Mouse (Mus musculus): ENCODE data around the gene Cptp.

Cptp gene

DNA sequence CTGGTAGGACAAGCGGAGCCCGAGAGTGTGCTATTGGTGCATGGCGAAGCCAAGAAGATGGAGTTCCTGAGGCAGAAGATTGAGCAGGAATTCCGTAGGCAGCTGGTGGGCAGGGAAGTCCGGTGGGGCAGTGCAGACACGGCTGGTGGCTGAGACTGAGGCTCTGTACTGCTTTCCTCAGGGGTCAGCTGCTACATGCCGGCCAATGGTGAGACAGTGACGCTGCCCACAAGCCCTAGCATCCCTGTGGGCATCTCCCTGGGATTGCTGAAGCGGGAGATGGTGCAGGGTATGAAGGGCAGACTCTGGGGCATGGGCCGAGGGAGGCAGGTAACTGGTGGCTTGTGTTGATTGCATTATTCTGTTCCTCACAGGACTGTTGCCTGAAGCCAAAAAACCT lies 18.4 kb upstream of the Cptp start:
- DNase-seq (ENCODE audit: low spot score): no peak

DNA sequence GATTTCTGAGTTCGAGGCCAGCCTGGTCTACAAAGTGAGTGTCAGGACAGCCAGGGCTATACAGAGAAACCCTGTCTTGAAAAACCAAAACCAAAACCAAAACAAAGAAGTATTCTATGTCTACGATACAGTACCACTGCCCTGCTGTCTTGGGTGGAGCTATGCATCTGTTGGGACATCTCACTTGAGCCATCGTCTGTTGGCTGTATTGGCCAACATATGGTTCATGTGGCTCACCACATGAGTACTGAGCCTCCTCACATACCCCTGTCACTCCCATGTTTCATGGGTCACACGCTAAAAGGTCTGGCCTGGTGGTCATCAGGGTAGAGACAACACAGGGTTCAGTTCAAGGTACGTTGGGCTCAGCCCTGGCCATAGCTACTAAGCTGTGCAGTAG lies 17.1 kb upstream of the Cptp start:
- no peak for DNase-seq (ENCODE audit: low spot score)

DNA sequence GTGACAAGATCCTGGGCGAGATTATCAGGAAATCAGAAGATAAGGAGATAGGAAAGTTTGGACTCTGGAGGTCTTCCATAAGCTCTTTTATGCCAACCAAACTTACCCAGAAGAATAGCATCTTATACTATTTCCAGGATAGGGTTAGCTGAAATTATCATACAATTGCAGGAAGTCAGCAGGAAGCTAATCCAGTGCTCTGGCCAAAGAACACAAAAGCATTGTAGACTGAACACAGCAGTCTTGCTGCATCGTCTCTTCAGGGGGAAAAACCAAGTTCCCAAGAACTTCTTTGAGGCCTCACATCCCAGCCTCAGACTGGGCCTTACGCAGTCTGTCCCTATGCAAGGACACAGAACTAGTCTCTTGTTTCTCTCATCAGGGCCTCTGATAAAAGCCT lies 14.3 kb upstream of the Cptp start:
- DNase-seq (ENCODE audit: low spot score): no peak

DNA sequence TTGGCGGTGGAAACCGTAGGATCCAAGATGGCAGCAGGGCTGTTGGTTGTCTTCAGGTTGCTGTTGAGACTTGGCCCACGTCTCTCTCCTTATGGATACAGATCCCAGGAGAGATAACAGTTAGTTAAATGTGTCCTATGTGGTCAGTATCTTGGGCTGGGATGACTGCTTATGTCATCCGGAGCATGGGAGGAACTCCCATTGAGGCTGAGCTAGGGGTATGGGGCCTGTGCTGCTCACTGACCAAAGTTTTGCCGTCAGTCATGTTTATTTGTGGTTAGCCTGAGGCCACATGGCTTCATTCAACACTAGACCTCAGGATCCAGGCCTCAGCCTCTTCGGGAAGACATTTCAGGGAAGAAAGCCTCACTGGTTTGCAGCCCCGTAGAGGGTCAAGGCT lies 2.2 kb upstream of the Cptp start:
- no peak for DNase-seq (ENCODE audit: low spot score)

DNA sequence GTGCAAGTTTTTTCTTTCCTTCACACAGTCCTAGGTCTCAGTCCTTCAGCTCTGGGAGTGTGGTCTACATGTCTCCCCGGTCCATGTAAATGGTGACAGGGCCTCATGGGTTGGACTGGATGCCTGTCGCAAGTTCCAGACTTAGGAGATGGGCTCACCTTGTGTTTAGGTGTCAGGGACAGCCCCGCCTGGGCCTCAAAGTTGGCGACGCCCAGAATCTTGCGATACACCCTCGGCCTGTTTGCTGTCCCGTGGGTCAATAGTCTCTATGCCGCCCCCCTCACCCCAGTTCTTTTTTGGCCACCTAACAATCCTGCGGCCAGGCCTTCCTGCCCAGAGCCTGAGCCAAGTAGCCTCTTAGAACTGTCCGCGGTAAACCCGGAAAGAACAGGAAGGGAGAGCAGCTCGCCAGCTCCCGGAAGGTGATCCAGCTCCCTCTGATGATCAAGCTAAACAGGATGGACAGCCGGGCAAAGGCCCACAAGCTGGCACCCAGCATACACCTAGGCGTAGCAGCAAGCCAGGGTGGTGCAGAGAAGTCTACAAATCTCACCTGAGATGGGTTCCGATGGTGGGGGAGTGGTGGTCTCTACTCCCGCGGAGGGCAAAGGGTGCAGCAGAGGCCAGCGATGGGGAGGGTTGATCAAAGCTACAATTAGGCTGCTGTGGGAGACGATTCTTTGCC lies 484 bp downstream of the Cptp start:
- no peak for DNase-seq (ENCODE audit: low spot score)

DNA sequence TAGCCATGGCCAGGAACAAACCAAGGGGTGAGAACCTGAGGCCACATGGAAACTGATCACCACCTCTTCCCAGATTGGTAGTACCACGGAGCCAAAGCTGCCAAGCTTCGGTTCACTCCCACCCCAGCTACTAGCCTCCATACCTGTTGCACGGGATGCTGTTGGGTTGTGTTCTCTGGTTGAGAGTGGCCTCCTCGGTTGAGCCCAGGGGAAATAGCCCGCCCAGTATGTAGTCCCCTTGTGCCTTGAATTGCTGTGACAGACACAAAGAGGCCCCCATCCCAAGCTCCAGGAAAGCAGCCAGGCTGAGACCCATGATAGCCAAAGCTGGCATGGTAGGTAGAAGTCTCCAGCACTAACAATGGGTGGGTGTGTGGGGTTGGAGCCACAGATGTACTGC lies 6.2 kb downstream of the Cptp start, which contains the start of gene Tas1r3:
Gene Tas1r3 (minus strand): TSS at position 362 of the 400 bp plus-strand sequence.
- DNase-seq (ENCODE audit: low spot score): peak; percentile 3

DNA sequence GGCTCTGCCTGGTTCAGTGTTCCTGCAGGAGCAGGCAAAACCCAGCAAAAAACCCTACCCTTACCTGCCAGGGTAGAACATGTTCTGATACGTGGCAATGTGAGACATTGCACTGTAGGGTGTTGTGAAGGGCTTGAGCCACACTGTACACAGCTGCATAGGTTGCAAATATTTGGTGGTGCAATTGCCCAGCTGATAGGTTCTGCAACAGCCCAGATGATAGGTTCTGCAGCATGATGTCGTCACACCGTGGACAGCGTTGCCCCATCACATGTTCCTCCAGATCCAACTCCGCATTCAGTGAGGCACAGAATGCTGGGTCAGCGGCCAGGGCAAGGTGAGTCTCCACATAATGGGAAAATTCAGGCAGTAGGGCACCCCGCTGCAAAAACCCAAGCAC lies 7.5 kb downstream of the Cptp start:
- no peak for DNase-seq (ENCODE audit: low spot score)

DNA sequence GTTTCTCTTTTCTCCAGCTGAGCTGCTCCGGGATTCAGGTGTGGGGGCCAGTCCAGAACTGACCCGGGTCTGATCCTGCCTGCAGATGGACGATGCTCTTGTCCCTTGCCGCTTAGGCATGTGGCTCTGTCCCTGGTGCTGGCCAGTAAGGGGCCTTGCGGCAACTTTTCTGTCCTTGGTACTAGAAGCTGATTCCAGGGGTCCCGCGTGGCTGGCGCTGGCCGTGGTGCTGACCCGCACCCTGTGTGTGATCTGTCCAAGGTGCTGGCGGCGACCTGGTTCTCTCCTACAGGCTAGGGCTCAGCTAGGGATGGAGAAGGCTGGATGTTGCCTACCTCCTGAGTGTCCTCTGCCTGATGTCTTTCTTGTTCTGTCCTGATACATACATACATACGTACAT lies 9.9 kb downstream of the Cptp start:
- peak; percentile 81 for DNase-seq (ENCODE audit: low spot score)

DNA sequence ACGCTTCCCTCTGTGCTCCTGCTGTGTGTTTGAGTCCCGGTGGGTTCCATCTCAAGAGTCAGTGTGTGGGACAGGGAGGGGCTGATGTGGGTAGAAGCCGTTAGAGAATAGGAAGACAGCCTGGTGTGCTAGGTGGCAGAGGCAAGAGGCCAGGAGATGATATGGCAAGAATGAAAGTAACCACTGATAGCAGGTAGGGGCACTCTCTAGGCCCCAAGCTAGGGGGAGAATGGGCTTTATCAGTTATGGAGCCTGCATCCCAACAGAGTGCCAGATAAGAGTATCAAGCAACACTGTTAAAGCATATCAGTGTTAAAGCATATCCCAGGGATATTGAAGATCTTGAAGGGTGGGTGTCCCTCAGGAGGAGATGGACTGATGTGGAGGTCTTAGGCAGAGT lies 12.4 kb downstream of the Cptp start:
- DNase-seq (ENCODE audit: low spot score): no peak

DNA sequence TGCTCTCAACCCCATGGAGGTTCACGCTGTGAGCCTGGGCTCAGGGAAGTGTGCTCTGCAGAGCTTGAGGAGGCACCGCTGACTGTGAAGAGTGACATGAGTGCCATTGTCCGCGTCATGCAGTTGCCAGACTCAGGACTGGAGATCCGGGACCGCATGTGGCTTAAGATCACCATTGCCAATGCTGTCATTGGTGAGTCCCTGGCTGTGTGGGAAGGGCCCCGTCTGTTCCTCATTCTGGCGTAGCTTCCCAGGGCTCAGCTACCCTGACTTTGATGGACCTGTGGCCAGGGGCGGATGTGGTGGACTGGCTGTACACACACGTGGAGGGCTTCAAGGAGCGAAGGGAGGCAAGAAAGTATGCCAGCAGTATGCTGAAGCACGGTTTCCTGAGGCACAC lies 13.2 kb downstream of the Cptp start:
- DNase-seq (ENCODE audit: low spot score): no peak

DNA sequence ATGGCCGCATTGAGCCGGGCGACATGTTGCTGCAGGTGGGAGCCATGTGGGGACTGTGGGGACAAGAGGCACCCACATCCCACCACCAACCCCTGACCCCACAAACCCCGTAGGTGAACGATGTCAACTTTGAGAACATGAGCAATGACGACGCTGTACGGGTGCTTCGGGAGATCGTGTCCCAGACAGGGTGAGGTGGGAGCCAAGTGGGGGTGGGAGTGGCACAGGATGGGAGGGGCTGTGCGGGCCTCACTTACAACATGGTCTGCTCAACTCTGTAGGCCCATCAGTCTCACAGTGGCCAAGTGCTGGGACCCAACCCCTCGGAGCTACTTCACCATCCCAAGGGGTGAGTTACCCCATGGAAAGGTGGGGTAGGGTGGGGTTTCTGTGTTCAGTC lies 14.2 kb downstream of the Cptp start:
- DNase-seq (ENCODE audit: low spot score): no peak

DNA sequence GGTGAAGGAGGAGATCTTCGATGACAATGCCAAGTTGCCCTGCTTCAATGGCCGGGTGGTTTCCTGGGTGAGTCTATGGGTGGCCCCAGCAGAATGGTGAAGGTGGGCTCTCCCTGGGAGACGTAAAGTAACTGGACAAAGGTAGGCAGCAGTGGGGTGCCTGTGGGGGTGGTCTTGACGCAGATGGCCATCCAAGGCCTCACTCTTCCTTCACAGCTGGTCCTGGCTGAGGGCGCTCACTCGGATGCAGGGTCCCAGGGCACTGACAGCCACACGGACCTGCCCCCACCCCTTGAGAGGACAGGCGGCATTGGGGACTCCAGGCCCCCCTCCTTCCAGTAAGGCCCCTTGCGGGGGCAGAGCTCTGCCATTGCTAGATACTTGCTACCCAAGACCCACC lies 15.8 kb downstream of the Cptp start:
- no peak for DNase-seq (ENCODE audit: low spot score)

DNA sequence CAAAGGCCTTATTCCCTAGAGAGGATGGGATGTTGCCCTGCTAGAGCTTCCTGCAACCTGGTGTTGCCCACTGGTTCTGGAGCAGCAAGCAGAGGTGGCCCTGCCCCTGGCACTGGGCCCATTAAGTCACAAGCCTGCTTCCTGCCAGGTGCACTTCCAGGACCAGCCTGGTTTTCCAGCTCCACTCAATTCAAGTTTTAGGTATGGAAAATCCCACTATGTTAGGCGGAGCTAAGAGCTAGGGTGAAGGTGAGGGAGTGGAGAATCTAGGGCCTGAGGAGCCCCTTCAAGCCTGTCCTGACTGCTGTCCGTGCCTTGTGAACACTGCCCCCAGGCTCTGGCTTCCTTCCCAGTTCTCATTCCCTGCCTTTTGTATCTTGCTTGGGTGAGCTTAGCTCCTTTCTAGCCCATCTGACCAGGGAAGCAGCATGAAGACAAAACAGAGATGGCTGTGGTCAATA lies 17.3 kb downstream of the Cptp start:
- DNase-seq (ENCODE audit: low spot score): no peak

DNA sequence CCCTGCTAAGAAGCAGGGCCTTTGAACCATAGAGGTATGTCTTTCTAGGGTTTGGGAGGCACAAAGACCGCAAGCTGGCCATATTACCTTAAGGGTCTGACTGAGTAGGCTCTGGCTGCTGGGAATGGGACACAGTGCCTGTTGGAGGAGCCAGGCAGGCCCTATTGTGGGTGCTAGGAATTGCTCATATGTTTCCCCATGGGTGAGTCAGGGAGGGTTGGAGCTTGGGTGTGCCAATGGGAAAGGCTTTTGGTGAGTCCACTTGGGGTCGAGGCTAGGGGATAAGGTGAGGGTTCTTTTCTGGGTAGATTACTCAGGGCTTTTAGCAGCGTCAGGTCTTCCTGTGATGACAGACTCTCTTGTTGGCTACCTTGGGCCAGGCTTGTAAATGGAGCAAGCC lies 17.9 kb downstream of the Cptp start:
- DNase-seq (ENCODE audit: low spot score): no peak

DNA sequence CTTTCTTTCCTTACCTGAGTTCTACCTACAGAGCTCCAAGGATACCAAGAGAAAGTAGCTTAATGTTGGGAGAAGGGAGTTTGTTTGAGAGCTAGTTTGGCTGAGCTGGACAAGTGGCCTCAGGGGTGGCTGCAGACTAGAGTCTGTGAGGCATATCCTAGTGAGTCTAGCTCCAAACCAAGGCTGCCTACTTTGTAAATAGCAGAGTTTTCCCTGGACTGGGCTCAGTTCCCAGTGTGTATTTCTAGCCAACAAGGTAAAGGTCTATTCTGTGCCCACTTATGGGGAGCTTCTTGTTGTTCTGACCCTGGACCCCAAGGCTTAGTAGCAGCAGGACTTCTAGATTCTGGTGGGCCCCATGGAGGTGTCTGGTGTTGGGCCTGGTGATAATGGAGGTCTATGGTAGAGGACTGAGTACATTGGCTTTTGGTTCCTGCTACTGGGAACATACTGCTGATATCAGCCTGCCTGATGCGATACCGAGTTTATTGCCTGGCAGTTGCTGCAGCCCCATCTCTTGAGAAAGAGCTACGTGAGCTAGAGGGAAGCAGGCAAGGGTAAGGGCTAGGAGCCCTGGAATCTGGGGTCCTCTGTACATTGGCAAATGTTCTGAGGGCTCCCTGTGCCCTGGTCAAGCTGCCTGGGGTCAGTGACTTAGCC lies 19.3 kb downstream of the Cptp start:
- no peak for DNase-seq (ENCODE audit: low spot score)

DNA sequence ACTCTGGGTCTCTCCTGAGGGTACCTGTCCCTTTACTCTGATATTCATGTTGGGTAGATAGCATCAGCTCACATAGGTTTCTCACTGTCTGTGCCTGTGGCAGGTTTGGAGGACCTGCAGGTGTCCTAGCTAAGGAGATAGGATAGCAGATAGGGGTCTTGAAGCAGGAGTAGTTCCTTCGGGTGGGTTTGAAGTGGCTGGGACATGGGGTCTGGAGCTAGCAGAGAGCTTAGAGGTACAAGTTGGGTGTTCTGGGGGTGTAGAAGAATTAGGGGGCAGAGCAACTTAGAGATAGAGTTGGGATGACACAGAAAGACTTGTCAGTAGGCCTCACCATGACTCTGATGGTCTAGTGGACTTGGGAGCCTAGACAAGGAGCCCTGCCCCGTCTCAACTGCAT lies 19.8 kb downstream of the Cptp start:
- DNase-seq (ENCODE audit: low spot score): no peak

DNA sequence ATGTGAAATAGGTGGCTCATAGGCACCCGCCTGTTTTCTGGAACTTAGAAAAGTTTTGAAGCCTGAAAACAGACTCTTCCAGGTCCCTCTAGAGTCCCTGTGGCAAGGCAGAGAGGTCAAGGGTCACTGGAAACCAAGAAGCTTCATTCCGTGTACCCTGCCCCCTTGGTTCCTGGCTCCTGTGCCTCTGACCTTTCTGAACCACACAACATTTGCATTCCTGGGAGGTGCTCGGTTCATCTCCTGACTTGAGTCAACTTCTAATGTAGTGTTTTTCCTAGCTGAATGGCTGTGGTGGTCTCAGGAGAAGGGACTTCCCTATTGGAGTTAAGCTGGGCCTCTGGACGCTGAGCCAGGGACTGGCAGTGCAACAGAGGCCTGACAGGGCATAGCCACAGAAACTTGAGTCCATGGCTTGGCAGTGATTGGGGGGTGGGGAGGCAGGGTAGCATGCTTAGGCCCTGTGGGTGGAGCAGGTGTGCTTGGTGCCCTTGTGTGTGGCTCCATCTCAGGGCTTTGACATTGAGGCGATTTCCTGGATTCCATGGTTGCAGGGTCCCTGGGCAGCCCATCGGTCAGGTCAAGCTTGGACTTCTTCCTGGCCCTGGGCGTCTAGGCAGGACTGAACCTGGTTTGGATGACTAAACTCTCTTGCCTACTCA lies 20.7 kb downstream of the Cptp start:
- DNase-seq (ENCODE audit: low spot score): no peak

DNA sequence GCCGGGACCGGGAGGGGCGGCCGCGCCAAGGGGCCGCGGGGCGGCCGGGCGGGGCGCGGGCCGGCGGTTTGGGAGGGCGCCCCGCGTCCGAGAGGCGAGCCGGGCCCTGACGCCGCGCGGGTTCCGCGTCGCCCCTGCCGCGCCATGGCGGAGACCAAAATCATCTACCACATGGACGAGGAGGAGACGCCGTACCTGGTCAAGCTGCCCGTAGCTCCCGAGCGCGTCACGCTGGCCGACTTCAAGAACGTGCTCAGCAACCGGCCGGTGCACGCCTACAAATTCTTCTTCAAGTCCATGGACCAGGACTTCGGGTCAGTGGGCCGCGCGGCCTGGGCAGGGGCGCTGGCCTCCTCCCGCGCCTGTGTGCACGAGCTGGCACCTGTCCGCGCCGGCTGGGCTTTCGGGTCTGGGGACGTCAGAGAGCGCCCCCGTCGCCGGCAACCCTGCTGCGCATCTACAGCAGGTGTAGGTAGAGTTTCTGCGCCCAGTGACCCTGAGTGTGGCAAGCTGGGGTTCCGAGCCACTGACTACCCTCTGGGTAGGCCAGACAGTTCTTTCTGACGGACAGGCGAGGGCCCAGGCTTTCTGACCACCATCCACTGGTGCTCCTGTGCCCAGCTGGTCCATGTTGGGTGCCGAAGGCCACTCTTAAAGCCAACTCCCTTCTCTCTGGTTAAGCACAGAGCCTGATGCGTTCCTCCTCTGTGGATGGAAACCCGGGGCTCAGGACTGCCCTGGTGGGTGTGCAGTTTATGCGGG lies 21.5 kb downstream of the Cptp start:
- no peak for DNase-seq (ENCODE audit: low spot score)

DNA sequence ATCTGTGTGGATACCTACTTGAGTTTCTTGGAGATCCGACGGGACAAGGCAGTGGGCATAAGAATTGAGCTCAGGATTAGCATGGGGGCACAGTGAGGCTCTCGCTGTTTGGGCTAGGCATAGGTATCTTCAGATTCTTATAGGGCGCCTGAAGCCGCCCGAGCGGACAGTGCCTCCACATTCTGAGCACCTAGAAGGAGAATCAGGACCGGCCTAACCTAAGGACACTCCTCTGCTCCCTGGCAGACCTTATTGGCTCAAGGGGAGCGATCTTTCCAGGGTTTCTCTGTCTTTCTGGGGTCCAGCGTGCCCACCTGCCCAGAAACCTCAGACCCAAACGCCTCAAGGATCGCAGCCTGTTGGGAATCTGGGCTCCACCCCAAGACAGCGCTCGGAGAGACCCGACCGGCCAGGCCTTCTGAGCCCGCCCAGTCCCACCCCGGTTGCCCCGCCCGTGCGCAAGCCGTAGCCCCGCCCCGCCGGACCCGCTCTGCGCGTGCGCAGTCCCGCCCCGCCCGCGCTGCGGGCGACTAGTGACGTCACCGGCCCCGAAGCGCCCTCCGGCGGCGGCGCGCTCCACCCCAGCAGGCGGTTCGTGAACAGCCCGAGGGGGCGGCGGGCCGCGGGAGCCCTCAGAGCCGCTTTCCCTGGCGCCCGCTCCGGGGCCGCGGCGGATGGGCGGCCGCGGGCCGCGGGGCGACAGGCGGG lies 22.2 kb downstream of the Cptp start, which contains the start of gene Dvl1:
Gene Dvl1 (plus strand): TSS at position 532 of the 708 bp plus-strand sequence.
- peak; percentile 98 for DNase-seq (ENCODE audit: low spot score)

DNA sequence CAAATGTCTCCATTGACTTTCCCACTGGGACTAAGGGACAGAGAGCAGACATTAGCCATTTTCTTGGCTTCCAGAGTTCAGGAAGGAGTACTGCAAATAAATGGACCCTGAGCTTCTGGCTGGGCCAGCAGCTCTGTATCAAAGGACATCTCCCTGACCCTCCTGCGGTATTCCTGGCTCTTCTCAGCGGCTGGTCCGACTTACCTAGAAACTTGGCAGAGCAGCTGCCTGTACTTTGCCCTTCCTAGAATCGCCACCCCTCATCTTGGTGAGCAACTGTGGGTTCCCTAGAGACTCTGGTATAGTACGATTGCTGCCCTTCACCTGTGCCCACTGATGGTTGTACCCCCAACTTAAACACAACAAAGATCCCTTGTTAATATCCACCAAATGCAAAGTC lies 26.0 kb downstream of the Cptp start:
- no peak for DNase-seq (ENCODE audit: low spot score)

DNA sequence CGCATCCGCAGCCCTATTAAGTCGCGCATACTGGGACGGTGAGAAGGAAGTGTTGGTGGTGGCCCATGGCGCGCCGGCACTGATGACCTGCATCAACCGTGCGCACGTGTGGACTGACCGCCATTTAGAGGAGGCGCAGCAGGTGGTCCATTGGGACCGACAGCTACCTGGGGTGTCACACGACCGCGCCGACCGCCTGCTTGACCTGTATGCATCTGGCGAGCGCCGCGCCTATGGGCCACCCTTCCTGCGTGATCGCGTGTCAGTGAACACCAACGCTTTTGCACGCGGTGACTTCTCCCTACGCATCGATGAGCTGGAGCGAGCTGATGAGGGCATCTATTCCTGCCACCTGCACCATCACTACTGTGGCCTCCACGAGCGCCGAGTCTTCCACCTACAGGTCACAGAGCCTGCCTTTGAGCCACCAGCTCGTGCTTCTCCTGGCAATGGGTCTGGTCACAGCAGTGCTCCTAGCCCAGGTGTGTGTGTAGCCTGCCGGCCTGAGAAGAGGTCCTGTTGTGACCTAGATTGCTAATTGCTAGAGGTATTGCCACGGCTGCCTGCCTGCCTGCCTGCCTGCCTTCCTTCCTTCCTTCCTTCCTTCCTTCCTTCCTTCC lies 27.5 kb downstream of the Cptp start:
- DNase-seq (ENCODE audit: low spot score): no peak

Measured in ovary, postnatal 36 days (tissue).